In genomic region chr7:84152374-84152773, GRCm38 (mm10) we compare ENCODE assay signal across 8 mouse cellular contexts. TPM values are rescaled to one million over a fixed set of nuclear protein-coding genes. Genes with fewer than 3 reads are reported as not detected.
DNase-seq lines count a peak whose midpoint lies in the region; ATAC-seq and TF ChIP-seq lines count a peak whose summit lies in the region.

No protein-coding gene starts in this region.

- DNase-seq in heart, embryonic 10.5 days (ENCODE audit: low spot score): no peak
- no peak for DNase-seq in heart, adult 9 months (ENCODE audit: low spot score in 2 of 2)
- no peak for DNase-seq in ES-E14 (ENCODE audit: low read depth, low spot score)
- no peak for DNase-seq in forebrain, postnatal 0 days
- DNase-seq in liver, postnatal 0 days: peak; percentile 22
- DNase-seq in spleen, adult 18-20 months: no peak
- DNase-seq in spleen, postnatal 14 days (ENCODE audit: low spot score in 2 of 2): no peak
- DNase-seq in right cerebral cortex, postnatal 4 days: no peak

- no peak for ATAC-seq in forebrain, postnatal 0 days
- ATAC-seq in liver, postnatal 0 days: peak; percentile 32

- in situ Hi-C loops in ES-E14 (cut with MboI; ENCODE audit: low sequenced_read_pairs in 2 of 2, unreplicated experiment in 2 of 2): no loop called here

- peak overlapping the region; percentile 22; the same call in 1 of the 2 replicates for H3K9ac ChIP-seq in ES-E14 (ENCODE audit: insufficient read depth, low read depth, low read length, poor library complexity, severe bottlenecking)
- peak overlapping the region; percentile 96 for H3K9ac ChIP-seq in forebrain, postnatal 0 days
- no peak overlapping the region for H3K9ac ChIP-seq in liver, postnatal 0 days (replicated peaks)

- H3K36me3 ChIP-seq in heart, embryonic 10.5 days: peaks cover 8% of the 10 kb centered on the region; the same call in 1 of the 2 replicates
- 0 out of 2 replicates have a peak, but pooled peaks cover 3% of the 10 kb centered on the region for H3K36me3 ChIP-seq in ES-E14 (ENCODE audit: control insufficient read depth, insufficient read depth, low read length, poor library complexity, severe bottlenecking)
- H3K36me3 ChIP-seq in forebrain, postnatal 0 days (ENCODE audit: insufficient read depth): no peaks in the 10 kb centered on the region
- H3K36me3 ChIP-seq in liver, postnatal 0 days (replicated peaks; ENCODE audit: insufficient read depth, low read length): no peaks in the 10 kb centered on the region

- H3K27ac ChIP-seq in heart, embryonic 10.5 days: peak overlapping the region; percentile 99
- no peak overlapping the region for H3K27ac ChIP-seq in ES-E14 (ENCODE audit: insufficient read depth, low read depth, low read length, poor library complexity, severe bottlenecking)
- no peak overlapping the region for H3K27ac ChIP-seq in forebrain, postnatal 0 days (ENCODE audit: low read depth, low read length)
- peak overlapping the region; percentile 69 for H3K27ac ChIP-seq in liver, postnatal 0 days (ENCODE audit: low read depth)

- peak overlapping the region; percentile 98 for H3K4me3 ChIP-seq in heart, embryonic 10.5 days
- H3K4me3 ChIP-seq in ES-E14 (ENCODE audit: insufficient read depth in 1 of 2, low read depth in 1 of 2, low read length in 2 of 2, poor library complexity in 1 of 2, severe bottlenecking in 1 of 2): peak overlapping the region in 1 of 2 experiments; percentile 80; a peak in 2 of 4 replicates
- H3K4me3 ChIP-seq in forebrain, postnatal 0 days (ENCODE audit: low read depth, low read length): peak overlapping the region; percentile 94
- peak overlapping the region; percentile 82 for H3K4me3 ChIP-seq in liver, postnatal 0 days (ENCODE audit: low read depth, low read length)

- H3K4me2 ChIP-seq in forebrain, postnatal 0 days (ENCODE audit: low read depth): peak overlapping the region; percentile 77
- H3K4me2 ChIP-seq in liver, postnatal 0 days (ENCODE audit: low read depth, low read length): peak overlapping the region; percentile 88

- 53% methylated on average over 6 of the region's 6 CpGs for WGBS in heart, embryonic 10.5 days
- WGBS in forebrain, postnatal 0 days: 51% methylated on average over 6 of the region's 6 CpGs
- 59% methylated on average over 6 of the region's 6 CpGs for WGBS in liver, postnatal 0 days (ENCODE audit: insufficient replicate concordance)

- H3K4me1 ChIP-seq in heart, embryonic 10.5 days: peaks cover 33% of the 10 kb centered on the region
- peaks cover 0 to 9% of the 10 kb centered on the region in 2 experiments; a peak in 2 of 4 replicates for H3K4me1 ChIP-seq in ES-E14 (ENCODE audit: control insufficient read depth in 2 of 2, insufficient read depth in 2 of 2, low read length in 2 of 2, poor library complexity in 1 of 2)
- peaks cover 30% of the 10 kb centered on the region for H3K4me1 ChIP-seq in forebrain, postnatal 0 days (ENCODE audit: insufficient read depth)
- peaks cover 31% of the 10 kb centered on the region for H3K4me1 ChIP-seq in liver, postnatal 0 days (ENCODE audit: insufficient read depth)

- H3K9me3 ChIP-seq in heart, embryonic 10.5 days: no peaks in the 10 kb centered on the region
- H3K9me3 ChIP-seq in ES-E14 (ENCODE audit: control insufficient read depth, insufficient read depth, low read depth, low read length): no peaks in the 10 kb centered on the region
- no peaks in the 10 kb centered on the region for H3K9me3 ChIP-seq in forebrain, postnatal 0 days (ENCODE audit: low read length)
- H3K9me3 ChIP-seq in liver, postnatal 0 days (ENCODE audit: low read length): no peaks in the 10 kb centered on the region

- TF ChIP-seq EP300 in liver, postnatal 0 days (IDR thresholded peaks at IDR 0.05; ENCODE audit: low read depth): no peak

- no peaks in the 10 kb centered on the region for H3K27me3 ChIP-seq in heart, embryonic 10.5 days (ENCODE audit: insufficient read depth, poor library complexity, severe bottlenecking)
- H3K27me3 ChIP-seq in forebrain, postnatal 0 days (ENCODE audit: insufficient read depth, low read length): no peaks in the 10 kb centered on the region
- H3K27me3 ChIP-seq in liver, postnatal 0 days (ENCODE audit: insufficient read depth, low read length): no peaks in the 10 kb centered on the region

- TF ChIP-seq CTCF in forebrain, postnatal 0 days (IDR thresholded peaks at IDR 0.05; ENCODE audit: low read depth): no peak; the same call in 1 of the 2 replicates
- no peak for TF ChIP-seq CTCF in liver, postnatal 0 days (IDR thresholded peaks at IDR 0.05; ENCODE audit: low read depth)

TF ChIP-seq in ES-E14, 5 proteins besides CTCF, POLR2A, EP300 and RAD21:
- no peak for TF ChIP-seq CHD2 (IDR thresholded peaks at IDR 0.05; ENCODE audit: low read depth, low read length)
- TF ChIP-seq ZNF384 (IDR thresholded peaks at IDR 0.05; ENCODE audit: low read depth, low read length): no peak
- no peak for TF ChIP-seq HCFC1 (IDR thresholded peaks at IDR 0.05; ENCODE audit: borderline replicate concordance, insufficient read depth, low read length)
- no peak for TF ChIP-seq MAFK (IDR thresholded peaks at IDR 0.05; ENCODE audit: insufficient read depth, low read depth, low read length)
- no peak for TF ChIP-seq ZC3H11A (IDR thresholded peaks at IDR 0.05; ENCODE audit: borderline replicate concordance, low read depth, low read length)

RNA-seq across cellular contexts. Expression of gene Abhd17c, which starts 0.7 kb away (rescaled TPM):
- 27.7 and 39.4 TPM in 2 replicates for polyA plus RNA-seq in heart, embryonic 10.5 days (2016; fragmentation: Nextera tagmentation; extraction: Ambion mirVana)
- 24.8 and 25.8 TPM in 2 replicates for total RNA-seq in ES-E14 (2012; rRNA removed)
- total RNA-seq in forebrain, postnatal 0 days (2014; rRNA removed): 92.2 and 102 TPM in 2 replicates
- 92.9 and 93.5 TPM in 2 replicates for polyA plus RNA-seq in forebrain, postnatal 0 days (2015; fragmentation: Nextera tagmentation; extraction: Ambion mirVana)
- 36.4 and 37.9 TPM in 2 replicates for polyA plus RNA-seq in liver, postnatal 0 days (2015; fragmentation: Nextera tagmentation; extraction: Ambion mirVana)

Comparison
In these comparisons a context has a peak if more than half of its experiments do, and no peak if none do; other contexts are left out.
1. H3K27ac ChIP-seq: peak in heart, embryonic 10.5 days (single experiment) and liver, postnatal 0 days (single experiment); none in ES-E14 (single experiment) and forebrain, postnatal 0 days (single experiment).